Mouse (Mus musculus) testis, adult 2 months (tissue): Measurements from ENCODE around the gene Flt1.

Experiments
- CTCF ChIP-seq: fragments of 200-500 bp; IDR thresholded peaks from 2 replicates; pipeline ENCODE4 v1.5.1; 2012; ENCODE audit warnings: low read depth, mild to moderate bottlenecking, inconsistent platforms, low read length, moderate library complexity; ENCODE audit not compliant: control insufficient read depth, insufficient read depth, insufficient replicate concordance
- POLR2A ChIP-seq: fragments of 200-500 bp; IDR thresholded peaks from 2 replicates; pipeline ENCODE4 v1.6.1; 2012; ENCODE audit warnings: low read depth, mild to moderate bottlenecking, inconsistent platforms, low read length, moderate library complexity; ENCODE audit not compliant: control insufficient read depth

GRCm38 (mm10) chr5:147727481-147727880 lies 1.7 kb upstream of the Flt1 start:
- TF ChIP-seq CTCF (no peak), POLR2A (no peak)
